Mouse (Mus musculus): ENCODE measurements around the gene Nip7.

DNA sequence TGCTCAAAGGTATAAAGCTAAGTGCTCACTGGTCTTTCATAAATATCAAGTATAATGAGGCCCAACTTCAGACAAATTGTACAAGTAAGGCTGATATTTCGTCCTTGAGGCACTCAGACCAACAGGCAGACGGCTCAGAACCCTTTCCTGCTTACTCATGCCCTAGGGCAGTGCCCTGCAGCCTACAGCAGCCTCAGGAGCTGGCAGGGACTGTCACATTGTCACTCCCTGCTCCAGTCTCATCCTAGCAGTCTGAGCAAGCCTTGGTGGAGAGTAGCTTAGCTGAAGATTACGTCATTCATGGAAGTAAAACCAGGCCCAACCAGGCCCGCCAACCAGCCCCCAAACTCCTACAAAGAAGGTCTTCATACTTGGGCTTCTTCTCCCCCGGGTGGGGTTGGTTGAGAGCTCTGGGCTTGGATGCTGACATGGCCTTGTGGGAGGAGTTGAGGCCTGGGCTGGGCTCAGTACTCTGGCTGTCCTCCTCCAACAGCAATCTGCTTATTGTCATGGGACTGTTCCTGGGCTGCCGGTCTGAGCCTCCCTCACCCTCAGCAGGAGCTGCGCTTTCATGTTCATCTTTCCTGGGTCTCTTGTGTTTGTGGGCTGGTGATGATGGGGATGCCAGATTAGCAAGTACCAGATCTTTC lies 19.7 kb downstream of the Nip7 start:
- TF ChIP-seq MAFK (IDR thresholded peaks at IDR 0.05; ENCODE audit: insufficient read depth, low read depth, low read length): no peak
- TF ChIP-seq ZNF384 (IDR thresholded peaks at IDR 0.05; ENCODE audit: low read depth, low read length): no peak
- no peak for TF ChIP-seq CHD2 (IDR thresholded peaks at IDR 0.05; ENCODE audit: low read depth, low read length)
- TF ChIP-seq ZC3H11A (IDR thresholded peaks at IDR 0.05; ENCODE audit: borderline replicate concordance, low read depth, low read length): no peak
- TF ChIP-seq HCFC1 (IDR thresholded peaks at IDR 0.05; ENCODE audit: borderline replicate concordance, insufficient read depth, low read length): no peak
